Mouse (Mus musculus) heart, postnatal 14 days (tissue): Measurements from ENCODE around the gene Ndufb4. TPM values are rescaled to one million over a fixed set of nuclear protein-coding genes. Genes with fewer than 3 reads are reported as not detected.
"Not testable (repeated sequence)": the region's sequence is repeated elsewhere in the genome, so short reads cannot be mapped to it uniquely, and the experiment has no call there.

ENCODE experiments used
- DNase-seq, 2 experiments: peaks; one replicate each; pipeline ENCODE4 v3.0.0; 2021 to 2022
- intact Hi-C: fragments of 180-260 bp; cut with DNase I; formaldehyde crosslinking; loops from one replicate; pipeline ENCODE4 v1.15.1; 2025
- long read RNA-seq, 2 experiments: library from polyadenylated mRNA; stranded (forward); transcript quantifications; one replicate each; pipeline ENCODE4 v2.0.0; 2021
- total RNA-seq, 2 experiments: library from RNA; stranded (reverse); gene quantifications; 2 replicates each; pipeline ENCODE4 v1.2.3; 2021

Ndufb4 gene
- 100 to 1,000 TPM; 124 to 140 TPM for total RNA-seq
- long read RNA-seq, experiment 1, transcript Ndufb4-201 (3 exons, 971 nt): major isoform, 228 of 232 reads
- long read RNA-seq, experiment 1, partial matches to known transcripts: 1 of 232 reads
- long read RNA-seq, experiment 1, other reads (novel, unspliced or antisense): 2 of 232 reads
- long read RNA-seq, experiment 2, transcript Ndufb4-201 (3 exons, 971 nt): major isoform, 321 of 324 reads
- long read RNA-seq, experiment 2, partial matches to known transcripts: 0 of 324 reads
- long read RNA-seq, experiment 2, other reads (novel, unspliced or antisense): 2 of 324 reads

DNA sequence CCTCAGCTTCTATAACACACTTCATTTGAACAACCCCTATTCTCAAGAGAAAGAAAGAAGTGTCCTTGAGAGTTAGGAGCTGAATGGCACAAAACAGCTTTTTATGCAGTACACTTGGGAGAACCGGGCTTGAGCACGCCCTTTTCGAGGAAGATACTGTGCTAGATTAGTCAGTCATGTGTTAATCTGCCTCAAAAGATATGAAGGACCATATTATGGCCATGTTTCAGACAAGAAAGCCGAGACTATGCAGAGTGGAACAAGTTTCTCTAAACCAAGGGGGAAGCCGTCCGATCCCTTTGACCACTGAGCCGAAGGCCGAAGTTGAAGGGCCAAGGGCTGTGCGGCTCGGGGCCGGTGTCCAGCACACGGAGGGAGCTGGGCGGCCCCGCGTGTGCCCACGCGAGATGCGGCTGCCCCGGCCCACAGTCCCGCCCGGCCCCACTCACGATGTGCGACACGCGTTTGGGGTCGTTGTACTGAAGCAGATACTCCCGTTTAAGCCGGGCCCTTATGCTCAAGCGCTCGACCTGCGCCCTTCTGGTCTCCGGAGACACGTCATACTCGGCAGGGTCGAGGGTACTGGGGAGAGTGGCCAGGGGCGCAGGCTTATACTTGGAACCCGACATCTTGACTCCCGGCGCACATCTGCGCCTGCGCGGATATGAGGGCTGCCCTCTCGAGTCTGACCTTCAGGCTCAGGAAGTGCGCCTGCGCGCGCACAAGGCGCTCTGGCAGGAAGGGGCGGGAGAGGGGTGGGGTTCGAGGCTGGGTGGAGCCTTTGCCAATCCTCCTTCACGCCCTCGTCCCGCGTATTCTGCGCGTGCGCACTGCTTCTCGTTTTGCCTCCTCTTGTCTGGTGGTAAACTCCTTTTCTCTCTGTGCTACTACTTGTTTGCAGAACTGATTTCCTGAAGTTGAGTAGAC, at the start of gene Ndufb4:
Gene Ndufb4 (minus strand): TSS at position 723 of the 927 bp plus-strand sequence.
- intact Hi-C loops: loop anchor here (5.0 kb wide), 1 partner anchor 112 kb away; no protein-coding TSS in a partner anchor
- DNase-seq: peak; percentile 95 to 96

DNA sequence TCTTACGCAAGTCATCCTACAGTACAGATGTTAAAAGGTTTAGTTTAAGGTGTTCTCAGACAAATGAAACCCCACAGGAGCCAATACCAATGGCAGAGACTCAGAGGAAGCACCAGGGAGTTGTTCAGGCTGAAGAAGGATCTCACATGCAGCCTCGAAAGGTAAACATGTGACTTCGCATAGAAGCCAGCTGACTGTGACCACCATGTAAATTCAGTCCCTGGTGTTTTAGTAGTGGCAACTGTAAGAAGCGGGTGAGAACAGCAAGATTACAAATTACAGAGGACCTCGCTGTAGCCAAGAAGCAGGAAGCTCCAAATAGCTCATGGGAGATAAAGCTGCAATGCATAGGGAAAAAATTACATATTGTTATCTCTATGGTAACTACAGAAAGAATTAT, 49.6 kb upstream of the Ndufb4 start:
- intact Hi-C loops: no loop called here

DNA sequence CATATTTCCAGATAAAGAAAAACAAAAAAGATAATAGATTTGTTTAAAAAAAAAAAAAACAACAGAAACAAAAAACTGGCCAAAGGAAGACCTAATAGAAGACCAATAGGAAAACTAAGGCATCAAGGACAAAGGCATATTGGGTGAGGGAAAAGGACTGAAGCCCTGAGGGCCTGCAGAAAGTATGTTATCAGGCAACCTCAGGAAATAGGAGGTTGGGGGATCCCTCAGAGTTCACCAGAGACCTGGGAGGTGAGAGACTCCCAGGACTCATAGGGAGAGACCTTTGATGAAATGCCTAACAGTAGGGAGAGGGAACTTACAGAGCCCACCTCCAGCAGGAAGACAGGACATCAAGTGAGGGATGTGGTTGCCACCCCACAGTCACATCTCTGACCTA, 45.8 kb upstream of the Ndufb4 start:
- intact Hi-C loops, DNase-seq: not testable (repeated sequence)

More for the DNA sequence above, 49.6 kb upstream of the Ndufb4 start:
- DNase-seq: no peak

DNA sequence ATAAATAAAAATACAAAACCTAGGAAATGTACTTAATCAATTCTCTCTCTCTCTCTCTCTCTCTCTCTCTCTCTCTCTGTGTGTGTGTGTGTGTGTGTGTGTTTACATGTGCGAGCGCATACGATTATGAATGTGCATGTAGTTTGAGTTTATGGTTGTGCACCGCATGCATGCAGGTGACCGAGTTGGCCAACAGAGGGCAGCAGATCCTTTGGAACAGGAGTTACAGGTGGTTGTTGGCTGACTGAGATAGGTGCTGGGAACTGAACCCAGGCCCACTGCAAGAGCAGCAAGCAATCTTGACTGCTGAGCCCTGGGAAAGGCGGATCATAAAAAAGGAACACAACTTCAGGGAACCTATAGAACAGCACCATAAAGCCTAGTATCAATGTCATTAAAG, 44.5 kb upstream of the Ndufb4 start:
- intact Hi-C loops: no loop called here
- no peak for DNase-seq

DNA sequence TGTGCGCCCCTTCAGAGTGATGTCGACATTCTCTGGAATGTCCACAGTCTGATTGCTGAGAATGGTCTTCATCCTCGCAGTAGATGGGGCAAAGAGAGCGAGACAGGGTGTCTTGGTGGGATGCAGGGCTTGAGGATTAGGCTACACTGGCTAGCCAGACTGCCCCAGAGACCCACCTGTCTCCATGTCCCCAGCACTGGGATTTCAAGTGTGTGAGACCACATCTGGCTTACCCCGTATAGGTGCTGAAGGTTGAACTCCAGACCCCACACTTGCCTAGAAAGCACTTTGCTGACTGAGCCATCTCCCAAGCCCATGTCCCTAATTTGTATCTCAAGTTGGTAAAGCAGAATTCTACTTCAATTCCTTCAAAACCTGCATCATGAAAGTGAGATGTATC, 43.0 kb upstream of the Ndufb4 start:
- intact Hi-C loops: no loop called here
- DNase-seq: no peak

DNA sequence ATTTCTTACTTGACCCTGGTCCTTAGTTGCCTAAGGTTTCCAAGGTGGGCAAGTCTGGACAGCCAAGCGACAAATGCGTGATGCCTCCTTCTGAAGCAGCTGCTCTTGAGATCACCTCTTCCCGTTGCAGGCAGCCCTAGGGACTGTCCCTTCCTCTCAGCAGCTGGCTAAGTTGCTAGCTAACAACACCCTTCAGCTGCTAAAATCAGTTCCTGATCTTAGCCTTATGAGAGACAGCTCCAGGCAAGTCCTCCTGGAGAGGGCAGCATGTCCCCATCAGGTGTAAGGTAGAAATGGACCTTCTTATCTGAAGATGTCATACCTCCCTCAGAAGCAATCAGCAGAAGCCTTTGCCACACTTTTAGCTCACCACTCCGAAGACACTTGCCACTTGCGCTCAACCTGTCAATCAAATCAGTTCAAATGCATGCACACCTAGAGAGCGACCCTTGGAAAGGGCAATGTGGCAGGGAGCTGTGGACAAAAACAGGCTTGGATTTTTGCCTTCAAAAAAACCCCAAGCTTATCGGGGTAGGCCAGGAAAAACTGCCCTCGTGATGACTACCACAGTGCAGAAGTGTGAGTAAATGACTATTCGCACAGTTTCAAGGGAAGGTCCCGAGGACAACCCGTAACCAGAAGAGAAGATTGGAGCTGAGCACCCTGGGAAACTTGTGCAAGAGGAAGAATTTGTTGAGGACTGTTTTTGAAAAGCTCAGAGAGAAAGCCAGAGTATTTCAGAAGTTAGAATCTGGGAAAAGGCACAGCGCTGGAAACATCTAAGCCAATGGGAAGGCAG, 36.9 kb upstream of the Ndufb4 start:
- intact Hi-C loops: loop anchor here (5.0 kb wide), 1 partner anchor 66 kb away; no protein-coding TSS in a partner anchor
- peak; percentile 23 to 37 for DNase-seq

DNA sequence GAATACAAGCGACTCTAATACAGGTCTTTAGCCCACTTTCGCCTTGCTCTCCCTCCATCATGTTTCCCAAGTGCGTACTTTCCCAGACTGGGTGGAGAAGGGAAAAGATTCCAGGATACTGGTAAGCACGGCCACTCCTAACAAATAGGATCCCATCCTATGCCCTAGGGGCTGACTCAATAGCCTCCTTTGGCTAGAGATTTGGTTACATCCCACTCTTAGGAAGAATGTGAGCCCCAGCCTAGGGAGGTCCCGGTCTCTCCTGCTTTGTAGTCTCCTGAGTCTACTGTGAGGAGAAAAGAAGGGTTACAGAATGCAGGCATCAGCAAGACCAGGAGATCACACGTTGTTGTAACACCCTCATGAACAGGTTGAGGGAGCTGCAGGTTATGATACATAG, 36.2 kb upstream of the Ndufb4 start:
- intact Hi-C loops: loop anchor here (5.0 kb wide), 1 partner anchor 67 kb away; no protein-coding TSS in a partner anchor

DNA sequence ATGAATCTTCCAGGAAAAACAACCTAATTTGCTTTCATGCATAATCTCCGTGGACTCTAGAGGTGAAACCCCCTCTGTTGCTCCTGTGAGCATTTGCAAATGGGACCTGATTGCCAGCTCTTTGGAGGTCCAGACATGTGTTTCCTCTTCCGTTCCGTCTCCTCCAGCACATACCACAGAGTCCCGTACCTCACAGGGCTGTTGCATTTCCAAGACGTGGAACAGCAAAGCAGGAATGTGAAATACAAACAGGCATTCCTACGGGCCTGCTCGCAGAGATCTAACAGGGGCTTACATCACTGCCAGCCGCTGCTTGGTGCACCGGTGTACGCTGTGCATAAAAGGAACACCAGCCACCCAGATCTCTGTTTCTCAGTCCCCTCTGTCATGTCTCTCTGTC, 35.7 kb upstream of the Ndufb4 start:
- DNase-seq: no peak
- intact Hi-C loops: loop anchor here (5.0 kb wide), 3 partner anchors 67 to 507 kb away; partner anchors contain the start of gene Lrrc58

More for the DNA sequence above, 36.2 kb upstream of the Ndufb4 start:
- DNase-seq: no peak

DNA sequence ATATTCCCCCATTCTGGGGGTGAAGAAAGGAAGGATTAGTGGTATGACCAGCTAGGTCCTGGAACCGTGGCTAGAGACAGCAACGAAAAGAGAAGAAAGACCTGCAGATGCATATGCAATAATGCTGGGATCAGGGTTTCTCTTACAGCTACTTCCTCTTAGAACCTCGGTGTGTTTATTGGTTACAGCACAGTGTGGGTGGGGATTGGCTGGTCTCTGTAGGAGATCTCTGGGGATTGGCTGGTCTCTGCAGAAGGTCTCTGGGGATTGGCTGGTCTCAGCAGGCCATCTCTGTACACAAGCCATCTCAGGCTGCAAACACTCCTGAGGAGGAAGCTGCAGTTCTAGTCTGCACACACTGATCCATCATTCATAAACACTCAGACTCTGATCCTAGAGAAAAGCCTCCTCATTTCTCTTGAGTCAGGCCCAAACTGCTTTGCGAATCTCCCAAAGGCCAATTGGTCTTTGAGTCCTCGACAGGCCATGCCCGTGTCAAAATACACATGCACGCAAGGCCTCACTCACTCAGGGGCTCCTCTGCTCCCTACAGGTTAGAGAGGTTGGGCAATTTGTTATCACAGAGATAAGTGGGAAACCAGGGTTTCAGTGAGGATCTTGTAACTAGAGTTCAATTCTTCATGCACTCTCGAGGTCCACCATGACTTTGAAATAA, 35.1 kb upstream of the Ndufb4 start:
- peak in 1 of 2 experiments; percentile 23 for DNase-seq
- intact Hi-C loops: loop anchor here (5.0 kb wide), 2 partner anchors 178 to 508 kb away; partner anchors contain the start of gene Lrrc58

DNA sequence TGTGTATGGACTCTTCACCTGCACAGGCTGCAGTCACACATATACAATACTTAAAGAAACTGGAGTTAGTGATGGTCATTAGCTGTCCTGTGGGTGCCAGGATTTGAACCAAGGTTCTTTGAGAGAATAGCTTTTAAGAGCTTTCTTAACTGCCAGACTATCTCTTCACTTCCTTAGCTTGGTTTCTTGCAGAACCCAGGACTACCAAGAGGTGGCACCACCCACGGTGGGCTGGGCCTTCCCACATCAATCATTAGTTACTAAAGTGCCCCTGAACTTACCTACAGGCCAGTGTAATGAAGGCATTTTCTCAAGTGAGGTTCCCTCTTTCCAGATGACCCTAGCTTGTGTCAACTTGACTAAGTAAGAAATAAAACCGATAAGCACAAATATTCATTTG, 33.9 kb upstream of the Ndufb4 start:
- no peak for DNase-seq
- intact Hi-C loops: loop anchor here (5.0 kb wide), 2 partner anchors 179 to 509 kb away; partner anchors contain the start of gene Lrrc58

DNA sequence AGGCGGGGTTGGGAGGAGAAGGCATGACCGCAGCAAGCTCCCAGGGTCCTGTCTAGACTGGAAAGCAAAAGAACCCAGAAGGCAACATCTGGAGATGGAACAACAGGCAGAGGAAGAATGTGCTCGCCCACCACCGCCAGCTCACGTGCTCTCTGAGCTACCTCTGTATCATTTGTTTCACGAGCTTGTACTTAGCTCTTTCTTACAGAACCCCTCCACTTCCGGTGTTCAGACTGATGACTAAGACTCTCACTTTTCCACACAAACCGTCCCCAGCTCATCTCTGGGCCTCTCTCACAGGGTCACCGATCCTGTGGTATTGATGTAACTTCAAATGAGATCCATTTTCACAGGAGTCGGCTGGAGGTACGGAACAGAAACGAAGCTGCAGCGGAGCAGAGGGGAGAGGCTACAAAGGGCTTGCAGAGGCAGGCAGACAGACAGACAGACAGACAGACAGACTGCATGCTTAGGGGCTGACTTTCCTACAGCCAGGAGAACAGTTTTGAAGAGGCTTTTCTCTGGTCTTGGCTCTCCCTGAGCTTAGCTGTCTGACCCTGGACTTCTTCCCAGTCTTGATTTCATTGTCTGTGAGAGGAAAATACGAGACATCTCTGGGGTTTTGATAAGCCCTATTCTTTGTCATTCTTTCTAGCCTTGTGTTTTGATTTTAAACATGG, 33.2 kb upstream of the Ndufb4 start:
- intact Hi-C loops: loop anchor here (5.0 kb wide), 2 partner anchors 180 to 510 kb away; partner anchors contain the start of gene Lrrc58
- DNase-seq: peak; percentile 8 to 35

DNA sequence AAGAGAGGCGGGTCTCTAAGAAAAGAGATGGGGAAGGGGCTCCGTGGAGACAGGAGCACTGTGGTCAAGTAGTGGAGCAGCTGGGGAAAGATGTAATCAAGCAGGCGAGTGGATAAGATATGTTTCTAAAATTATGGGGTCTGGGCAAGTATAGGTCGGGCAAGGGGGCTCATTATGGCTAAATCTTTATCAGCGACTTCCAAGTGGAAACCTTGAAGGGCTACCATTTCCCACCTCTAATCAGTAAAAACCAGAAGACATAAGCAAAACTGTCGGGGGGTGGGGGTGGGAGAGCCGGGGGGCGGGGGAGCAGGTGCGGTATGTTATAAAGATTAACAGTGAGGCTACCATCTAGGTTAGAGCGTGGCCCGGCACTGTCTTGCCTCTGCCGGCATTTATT, 32.6 kb upstream of the Ndufb4 start:
- no peak for DNase-seq
- intact Hi-C loops: loop anchor here (5.0 kb wide), 2 partner anchors 180 to 510 kb away; partner anchors contain the start of gene Lrrc58

DNA sequence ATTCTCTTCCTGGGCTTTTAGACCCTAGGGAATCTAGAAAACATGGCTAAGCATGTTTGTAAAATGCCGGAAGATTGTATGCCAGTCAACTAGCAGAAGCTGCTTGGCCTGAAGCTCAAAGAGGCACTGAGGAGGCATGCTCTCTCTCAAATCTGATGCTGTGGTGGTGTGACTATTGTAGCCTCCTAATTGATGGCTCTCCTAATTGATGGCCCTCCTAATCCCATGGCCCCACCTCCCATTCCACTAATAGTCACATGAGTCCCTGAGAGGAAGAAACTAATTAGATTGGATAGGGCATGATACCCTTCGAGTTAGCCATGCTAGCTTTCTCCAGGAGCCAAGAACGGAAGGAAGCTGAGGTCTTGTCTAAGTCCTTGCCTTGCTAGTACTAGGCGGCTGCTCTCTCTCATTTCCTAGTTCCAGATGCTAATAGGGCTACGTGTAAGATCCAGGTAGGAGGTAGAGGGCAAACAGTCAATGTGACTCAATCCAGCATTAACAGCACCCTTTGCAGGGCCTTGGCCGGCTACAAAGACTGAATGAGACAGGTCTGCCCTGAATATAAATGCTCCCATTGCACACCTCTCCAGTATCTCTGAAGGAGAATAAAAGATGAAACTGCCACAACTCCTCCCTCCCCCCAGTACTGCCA, 31.8 kb upstream of the Ndufb4 start:
- intact Hi-C loops: loop anchor here (2.0 to 5.0 kb wide), 4 partner anchors 127 to 511 kb away; partner anchors contain the start of gene Lrrc58
- DNase-seq: no peak

DNA sequence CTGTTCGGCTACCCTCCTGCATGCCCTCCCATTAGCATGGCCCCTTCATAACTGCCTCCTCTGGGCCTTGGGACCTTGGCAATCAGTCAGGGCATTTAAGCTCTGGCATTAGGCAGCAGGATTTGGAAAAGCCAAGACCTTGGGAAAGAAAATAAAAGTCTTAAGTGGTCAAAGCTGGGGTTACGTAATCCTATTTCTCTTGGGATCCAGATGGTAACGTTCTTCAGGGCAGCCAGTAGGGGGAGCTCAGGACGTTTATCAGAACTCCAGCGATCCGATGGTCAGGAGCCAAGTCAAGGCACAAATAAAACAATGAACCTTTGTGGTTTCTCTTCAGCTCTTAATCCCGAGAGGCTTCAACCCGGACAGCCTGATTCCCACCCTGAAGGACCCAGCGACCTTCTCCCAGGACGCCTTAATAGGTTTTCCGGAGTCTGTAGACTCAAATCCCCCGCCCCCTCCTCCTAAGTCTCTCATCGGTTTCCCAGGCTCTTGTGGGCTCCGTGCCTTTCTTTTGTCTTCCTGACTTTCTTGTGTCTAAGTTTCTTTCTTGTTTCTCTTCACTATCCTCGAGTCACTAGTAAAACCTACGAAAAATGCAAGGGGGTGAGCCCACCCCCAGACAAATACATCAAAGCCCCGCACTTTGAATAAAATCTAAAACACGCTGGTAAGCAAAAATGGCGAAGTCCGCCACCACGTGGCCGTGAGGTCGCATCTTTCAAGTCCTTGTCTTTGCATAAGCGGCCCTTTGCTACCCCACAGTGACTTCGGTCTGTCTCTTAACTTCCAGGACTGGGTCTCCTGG, 30.6 kb upstream of the Ndufb4 start:
- peak; percentile 91 to 92 for DNase-seq
- intact Hi-C loops: loop anchor here (2.0 to 5.0 kb wide), 4 partner anchors 128 to 512 kb away; partner anchors contain the start of gene Lrrc58

DNA sequence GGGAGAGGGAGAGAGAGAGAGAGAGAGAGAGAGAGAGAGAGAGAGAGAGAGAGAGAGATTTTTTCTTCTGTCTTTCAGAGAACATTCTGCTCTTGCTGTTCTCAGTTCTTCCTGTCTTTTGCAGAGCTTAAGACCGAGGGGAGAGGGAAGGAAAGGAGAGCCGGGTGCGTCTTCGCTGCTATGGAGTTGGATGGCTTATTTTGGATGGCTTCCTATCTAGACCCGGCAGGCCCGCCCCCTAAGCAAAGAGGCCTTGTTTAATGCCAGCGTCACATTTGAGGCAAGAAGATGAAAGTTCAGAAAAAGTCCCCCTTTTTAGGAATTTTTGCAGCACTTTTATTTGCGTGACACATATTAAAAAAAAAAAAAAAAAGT, 30.0 kb upstream of the Ndufb4 start:
- peak; percentile 43 to 49 for DNase-seq
- intact Hi-C loops: loop anchor here (2.0 kb wide), 2 partner anchors 129 to 263 kb away; no protein-coding TSS in a partner anchor

DNA sequence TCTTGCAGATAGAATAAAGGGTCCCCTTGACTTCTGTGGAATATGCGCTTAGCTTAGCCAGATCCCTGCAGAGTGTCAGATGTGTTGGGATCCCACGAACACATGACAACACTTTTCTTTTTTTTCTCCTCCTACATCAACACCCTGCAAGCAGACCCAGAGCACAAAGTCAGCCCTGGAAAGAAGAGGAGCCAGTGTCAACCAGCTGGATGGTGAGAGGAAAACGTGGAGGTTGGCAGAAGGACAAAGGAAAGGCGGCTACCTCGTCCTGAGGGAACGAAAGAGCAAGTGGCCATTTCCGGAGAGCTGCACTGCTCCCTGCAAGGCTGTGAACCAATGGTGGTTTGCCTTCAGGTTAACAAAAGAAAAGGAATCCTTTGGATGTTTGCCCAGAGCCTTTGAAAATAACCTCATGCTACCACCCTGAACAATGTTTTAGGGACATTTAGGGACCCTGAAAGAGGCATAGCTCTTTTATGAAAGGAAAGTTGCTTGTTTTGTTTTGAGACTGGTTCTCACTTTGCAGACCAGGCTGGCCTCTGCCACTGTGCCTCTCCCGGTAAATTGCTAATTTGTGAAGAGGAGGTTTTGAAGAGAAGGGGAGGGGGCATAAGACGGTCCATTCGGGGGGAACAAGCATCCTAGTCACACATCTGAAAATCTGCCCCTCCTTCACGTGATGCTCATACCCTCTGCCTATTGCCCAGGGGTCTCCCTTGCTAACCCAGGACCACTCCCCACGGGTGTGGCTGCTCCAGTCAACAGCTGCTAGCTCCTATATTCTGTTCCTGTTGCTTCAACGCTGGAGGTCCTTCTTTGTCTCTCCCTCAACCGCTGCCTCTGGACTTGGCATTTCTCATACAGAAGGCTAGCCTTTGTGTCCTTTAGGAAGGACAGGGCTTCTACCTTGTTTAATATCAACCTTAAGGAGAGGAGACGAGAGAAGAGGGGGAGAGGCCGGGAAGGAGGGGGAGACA, 29.2 kb upstream of the Ndufb4 start:
- intact Hi-C loops: loop anchor here (2.0 kb wide), 4 partner anchors 129 to 573 kb away; no protein-coding TSS in a partner anchor
- peak; percentile 25 to 49 for DNase-seq
